Mouse (Mus musculus) gastrocnemius, adult 18-20 months (tissue): ENCODE measurements around the gene Wdr24. TPM values are rescaled to one million over a fixed set of nuclear protein-coding genes. Genes with fewer than 3 reads are reported as not detected.
A peak's percentile ranks its signal among the peaks of the same experiment; 100 is the strongest.

Experiments
- DNase-seq: peaks from one replicate; pipeline ENCODE4 v3.0.0; 2021; ENCODE audit warnings: low spot score
- microRNA-seq: library from miRNA; unstranded; fragments of <30 nt; microRNA quantifications from one replicate; pipeline ENCODE4 v1.2.0, GENCODE M21; 2021
- total RNA-seq, 2 experiments: library from RNA; stranded (reverse); gene quantifications; 2 replicates each; pipeline ENCODE4 v1.2.3; 2021

The Wdr24 gene
- total RNA-seq, 2 experiments from 2014 or later, result 9.6 to 9.8 TPM

- DNase-seq, result peak; percentile 87
These were observed 52.0 kb downstream of the Wdr24 start for GRCm38 (mm10) chr17:25875171-25876136.

DNA sequence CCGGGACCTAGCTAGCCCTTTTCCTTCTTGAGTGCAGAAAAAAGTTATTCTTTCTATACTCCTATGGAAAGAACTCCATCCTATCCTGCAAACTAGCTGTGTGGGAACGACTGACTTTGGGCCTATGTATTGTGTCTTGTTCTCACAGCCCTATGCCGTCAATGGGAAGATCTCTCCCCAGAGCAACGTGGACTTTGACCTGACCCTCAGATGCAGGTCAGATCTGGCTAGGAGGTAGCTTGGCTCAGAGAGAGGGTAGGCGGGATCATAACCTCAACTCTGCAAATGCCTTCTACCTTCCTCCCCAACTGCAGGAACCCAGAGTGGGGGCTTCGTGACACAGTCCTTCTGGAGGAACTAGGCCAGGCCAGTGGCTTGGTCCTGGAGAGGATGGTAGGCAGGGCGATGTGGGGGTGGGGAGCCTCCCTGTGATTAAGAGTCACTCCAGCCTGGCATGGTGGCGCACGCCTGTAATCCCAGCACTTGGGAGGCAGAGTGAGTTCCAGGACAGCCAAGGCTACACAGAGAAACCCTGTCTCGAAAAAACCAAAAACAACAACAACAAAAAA is 53.0 kb downstream of the Wdr24 start:
- no peak for DNase-seq

DNA sequence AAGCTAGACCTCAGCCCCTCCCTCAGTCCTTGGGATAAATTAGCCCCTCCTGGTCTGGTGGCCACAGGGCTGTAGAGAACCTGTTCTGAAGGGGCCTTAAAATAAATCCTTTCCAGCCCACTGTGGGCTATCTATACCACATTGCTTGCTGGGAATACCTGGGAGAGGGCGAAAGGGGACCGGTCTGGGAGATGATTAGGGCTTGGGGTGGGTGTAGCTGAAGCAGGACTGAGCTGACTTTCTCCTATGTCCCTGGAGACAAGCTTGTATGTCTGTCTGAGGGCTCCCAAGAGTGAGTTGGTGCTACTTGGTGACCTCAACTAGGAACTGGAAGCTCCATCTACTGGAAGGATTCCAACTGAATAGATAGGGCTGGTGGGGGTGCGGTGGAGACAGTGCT is 53.6 kb downstream of the Wdr24 start:
- DNase-seq, result no peak

DNA sequence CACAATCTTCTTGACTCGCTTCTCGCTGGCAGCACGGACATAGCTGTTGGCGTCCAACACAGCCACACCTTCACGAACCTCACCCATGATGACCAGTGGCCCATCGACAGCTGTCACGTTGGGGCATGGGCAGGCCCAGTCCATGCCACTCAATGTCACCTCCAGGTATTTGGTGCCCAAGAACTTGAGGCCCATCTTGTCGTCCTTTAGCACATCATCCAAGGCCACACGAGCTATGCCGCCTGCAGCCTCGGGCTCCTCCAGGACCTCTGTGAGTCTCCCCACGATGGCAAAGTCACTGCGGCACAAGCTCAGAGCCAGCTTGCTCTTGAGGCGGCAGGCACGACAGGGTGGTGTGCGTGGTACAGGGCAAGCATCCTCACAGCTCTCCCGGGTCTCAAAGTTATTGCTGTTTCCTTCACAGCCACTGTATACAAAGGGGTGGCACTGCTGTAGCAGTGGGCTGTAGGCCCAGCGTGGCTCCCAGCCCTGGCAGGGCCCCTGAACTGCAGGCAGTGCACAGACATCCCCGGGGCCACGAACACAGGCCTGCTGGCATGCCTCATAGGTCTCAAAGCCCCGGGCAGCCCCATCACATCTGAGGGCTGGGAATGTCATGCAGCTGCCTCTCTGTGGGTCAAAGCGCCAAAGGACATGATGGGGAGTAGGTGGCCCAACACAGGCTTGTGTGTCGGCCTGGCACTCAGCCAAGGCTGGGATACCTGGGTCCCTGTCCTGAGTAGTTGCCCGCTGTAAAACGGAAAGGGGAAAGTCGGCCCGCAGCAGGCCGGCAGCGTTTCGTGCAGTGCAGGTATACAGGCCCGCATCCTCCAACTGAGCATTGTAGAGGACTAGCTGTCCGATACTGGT is 54.5 kb downstream of the Wdr24 start:
- DNase-seq, result no peak

Small RNAs within 50 kb of the gene (microRNA-seq; reads per million reads assigned to microRNA genes)
- not detected for gene Mir3082
- not detected for gene Mir6966

Other genes starting within 250 kb of the Wdr24 start
- 10 to 100 TPM; 11.3 to 12.6 TPM for gene Lmf1, start 244.5 kb upstream of the Wdr24 start, total RNA-seq
- not detected for gene Gng13, start 106.5 kb upstream of the Wdr24 start, total RNA-seq
- gene Chtf18, start 96.2 kb upstream of the Wdr24 start, total RNA-seq, result 1 to 10 TPM in 1 of 2 experiments, under 1 TPM in 1; 0.47 to 1.1 TPM
- 1 to 10 TPM; 3.5 to 4.2 TPM for gene Rpusd1, start 96.0 kb upstream of the Wdr24 start, total RNA-seq
- not detected for gene Mslnl, start 87.6 kb upstream of the Wdr24 start, total RNA-seq
- gene Msln, start 69.2 kb upstream of the Wdr24 start, total RNA-seq, result under 1 TPM; 0.26 to 0.46 TPM
- 10 to 100 TPM; 27.3 to 29.2 TPM for gene Narfl, start 49.9 kb upstream of the Wdr24 start, total RNA-seq
- gene Haghl, start 38.0 kb upstream of the Wdr24 start, total RNA-seq, result 10 to 100 TPM; 10.6 to 10.7 TPM
- not detected for gene Ccdc78, start 37.0 kb upstream of the Wdr24 start, total RNA-seq
- gene Fam173a, start 30.7 kb upstream of the Wdr24 start, total RNA-seq, result 10 to 100 TPM; 42.2 to 46.8 TPM
- gene AC134908.4, start 28.0 kb upstream of the Wdr24 start, total RNA-seq, result not detected
- 10 to 100 TPM; 40.1 to 48.4 TPM for gene Metrn, start 26.5 kb upstream of the Wdr24 start, total RNA-seq
- under 1 TPM; 0.62 to 0.91 TPM for gene Fbxl16, start 14.5 kb upstream of the Wdr24 start, total RNA-seq
- gene Jmjd8, start 5.2 kb downstream of the Wdr24 start, total RNA-seq, result 10 to 100 TPM; 12.6 to 14.2 TPM
- 10 to 100 TPM; 88.4 to 92.9 TPM for gene Stub1, start 9.8 kb downstream of the Wdr24 start, total RNA-seq
- gene Rhbdl1, start 13.7 kb downstream of the Wdr24 start, total RNA-seq, result 10 to 100 TPM; 10.7 to 14.7 TPM
- 10 to 100 TPM; 10.0 to 11.8 TPM for gene Gm20683, start 18.1 kb downstream of the Wdr24 start, total RNA-seq
- 10 to 100 TPM; 72.4 to 72.9 TPM for gene Rhot2, start 21.2 kb downstream of the Wdr24 start, total RNA-seq
- gene Wdr90, start 37.9 kb downstream of the Wdr24 start, total RNA-seq, result under 1 TPM; 0.55 to 0.64 TPM
- 100 to 1,000 TPM in 1 of 2 experiments, 10 to 100 TPM in 1; 84.2 to 102 TPM for gene Mcrip2, start 45.1 kb downstream of the Wdr24 start, total RNA-seq
- gene Mettl26, start 51.4 kb downstream of the Wdr24 start, total RNA-seq, result 10 to 100 TPM; 25.4 to 33.4 TPM
- gene Wfikkn1, start 57.2 kb downstream of the Wdr24 start, total RNA-seq, result under 1 TPM; 0.43 to 0.62 TPM
- gene Rab40c, start 96.1 kb downstream of the Wdr24 start, total RNA-seq, result 10 to 100 TPM in 1 of 2 experiments, 1 to 10 TPM in 1; 7.6 to 11.1 TPM
- 10 to 100 TPM; 19.9 to 22.2 TPM for gene Pigq, start 121.3 kb downstream of the Wdr24 start, total RNA-seq
- gene Nhlrc4, start 121.3 kb downstream of the Wdr24 start, total RNA-seq, result not detected
- gene A930017K11Rik, start 128.9 kb downstream of the Wdr24 start, total RNA-seq, result not detected
- 1 to 10 TPM; 4.4 to 6.5 TPM for gene Capn15, start 162.2 kb downstream of the Wdr24 start, total RNA-seq
- gene Rab11fip3, start 245.9 kb downstream of the Wdr24 start, total RNA-seq, result 10 to 100 TPM; 88.9 to 96.2 TPM